Mouse (Mus musculus) hindbrain, embryonic 10.5 days (tissue): ENCODE measurements around the gene Cmtm4. TPM values are rescaled to one million over a fixed set of nuclear protein-coding genes. Genes with fewer than 3 reads are reported as not detected.

Experiments
- DNase-seq: peaks from one replicate; pipeline ENCODE4 v3.0.0-alpha.2; 2017; ENCODE audit warnings: low spot score
- H3K27ac ChIP-seq: fragments of 300-500 bp; sonication (generic); 2 replicates; pipeline ENCODE4 v1.5.1; 2016; ENCODE audit warnings: mild to moderate bottlenecking, moderate library complexity
- H3K27me3 ChIP-seq: fragments of 300-500 bp; sonication (generic); 2 replicates; pipeline ENCODE4 v1.6.1; 2016; ENCODE audit warnings: mild to moderate bottlenecking; ENCODE audit not compliant: poor library complexity, insufficient read depth, severe bottlenecking
- H3K36me3 ChIP-seq: fragments of 300-500 bp; sonication (generic); 2 replicates; pipeline ENCODE4 v1.6.1; 2016; ENCODE audit warnings: mild to moderate bottlenecking, moderate library complexity
- H3K4me1 ChIP-seq: fragments of 300-500 bp; sonication (generic); replicated peaks from 2 replicates; pipeline ENCODE4 v1.6.1; 2016; ENCODE audit warnings: mild to moderate bottlenecking
- H3K4me3 ChIP-seq: fragments of 300-500 bp; sonication (generic); 2 replicates; pipeline ENCODE4 v1.5.1; 2016; ENCODE audit warnings: mild to moderate bottlenecking, moderate library complexity
- H3K9me3 ChIP-seq: fragments of 300-500 bp; sonication (generic); 2 replicates; pipeline ENCODE4 v1.6.1; 2016; ENCODE audit warnings: mild to moderate bottlenecking, moderate library complexity
- WGBS: fragments of 180-500 bp; shearing (Covaris S2); methylation state at CpG from one replicate; pipeline ENCODE4 v1.1.7; 2016; 5-methylcytosine and 5-hydroxymethylcytosine counted together
- polyA plus RNA-seq: library from polyadenylated mRNA; unstranded; fragments of >200 nt; fragmentation: Nextera tagmentation; extraction: Ambion mirVana; gene quantifications from 2 replicates; pipeline ENCODE4 v1.2.1, GENCODE M21; 2016

Cmtm4 gene
- polyA plus RNA-seq, 1 experiment from 2014 or later: 1.9 TPM

- H3K4me3 ChIP-seq: no peak overlapping the region
- whole genome bisulfite sequencing: 80% methylated on average over 5 of the region's 5 CpGs
Observed at GRCm38 (mm10) chr8:104380961-104381411, 14.6 kb downstream of the Cmtm4 start.

DNA sequence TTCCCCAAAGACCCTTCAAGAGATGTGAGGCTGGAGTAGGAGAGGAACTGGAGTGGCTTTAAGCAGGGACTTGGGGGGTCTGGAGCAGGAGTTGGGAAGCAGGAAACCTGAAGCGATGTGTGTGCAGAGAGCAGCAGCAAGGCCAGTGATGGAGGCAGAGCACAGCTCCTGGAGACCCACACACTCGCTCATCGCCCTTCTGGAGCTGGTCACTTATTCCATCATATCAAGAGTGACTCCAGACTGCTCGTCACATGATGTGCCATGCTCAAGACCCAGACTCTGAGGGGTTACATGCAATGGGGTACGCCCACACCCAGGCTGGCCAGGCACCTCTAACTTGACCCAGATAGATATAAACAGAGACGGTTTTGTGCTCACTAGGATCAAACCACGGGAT, 15.3 kb downstream of the Cmtm4 start:
- H3K4me1 ChIP-seq: peaks cover 67% of the 10 kb centered on the region
- 89% methylated on average over 7 of the region's 7 CpGs for WGBS

More at GRCm38 (mm10) chr8:104380961-104381411, 14.6 kb downstream of the Cmtm4 start:
- H3K9me3 ChIP-seq: no peaks in the 10 kb centered on the region
- H3K4me1 ChIP-seq: peaks cover 64% of the 10 kb centered on the region
- H3K27ac ChIP-seq: 0 out of 2 replicates have a peak overlapping the region, but pooled peaks have one; percentile 8
- H3K27me3 ChIP-seq: no peaks in the 10 kb centered on the region
- DNase-seq: no peak
- no peaks in the 10 kb centered on the region for H3K36me3 ChIP-seq

DNA sequence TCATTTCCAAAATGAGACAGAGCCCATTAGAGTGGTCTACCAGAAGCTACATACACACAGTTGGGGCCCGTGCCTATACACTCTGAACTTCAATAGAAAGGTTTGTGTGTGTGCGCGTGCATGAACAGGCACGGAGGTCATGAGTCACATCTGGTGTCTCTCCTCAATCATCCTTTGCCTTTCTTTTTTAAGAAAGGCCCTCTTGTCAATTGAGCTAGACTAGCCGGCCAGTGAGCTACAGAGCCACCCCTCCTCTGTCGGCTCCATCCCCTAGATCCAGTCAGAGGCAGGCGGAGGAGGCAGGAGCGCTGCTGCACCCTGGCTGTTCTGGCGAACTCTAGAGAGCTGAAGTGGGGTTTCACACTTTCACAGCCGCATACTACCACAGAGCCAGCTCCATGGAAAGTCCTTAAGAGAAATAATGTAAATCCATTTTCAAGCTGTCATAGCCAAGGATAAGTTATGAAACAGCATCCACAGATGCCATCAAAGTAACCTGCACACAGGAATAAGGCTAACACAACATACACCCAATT, 16.2 kb downstream of the Cmtm4 start:
- Histone ChIP-seq H3K27ac (peak overlapping the region; percentile 50; the same call in 1 of the 2 replicates), H3K27me3 (no peaks in the 10 kb centered on the region), H3K4me1 (peaks cover 76% of the 10 kb centered on the region), H3K36me3 (no peaks in the 10 kb centered on the region), H3K4me3 (no peak overlapping the region), H3K9me3 (no peaks in the 10 kb centered on the region)
- DNase-seq: peak; percentile 43
- 36% methylated on average over 10 of the region's 10 CpGs for WGBS

More for the DNA sequence above, 15.3 kb downstream of the Cmtm4 start:
- Histone ChIP-seq H3K36me3 (no peaks in the 10 kb centered on the region), H3K4me3 (no peak overlapping the region), H3K27ac (0 out of 2 replicates have a peak overlapping the region, but pooled peaks have one; percentile 8), H3K27me3 (no peaks in the 10 kb centered on the region), H3K9me3 (no peaks in the 10 kb centered on the region)
- DNase-seq: no peak

- Histone ChIP-seq H3K4me1 (peaks cover 62% of the 10 kb centered on the region), H3K36me3 (no peaks in the 10 kb centered on the region), H3K27me3 (no peaks in the 10 kb centered on the region), H3K4me3 (no peak overlapping the region), H3K27ac (peak overlapping the region; percentile 71), H3K9me3 (no peaks in the 10 kb centered on the region)
- no peak for DNase-seq
- 46% methylated on average over 11 of the region's 11 CpGs for WGBS
Observed at GRCm38 (mm10) chr8:104376669-104377068, 18.9 kb downstream of the Cmtm4 start.

- H3K4me1 ChIP-seq: peaks cover 60% of the 10 kb centered on the region
- DNase-seq: no peak
- no peak overlapping the region for H3K4me3 ChIP-seq
- peak overlapping the region; percentile 66 for H3K27ac ChIP-seq
- WGBS: 55% methylated on average over 5 of the region's 5 CpGs
- no peaks in the 10 kb centered on the region for H3K9me3 ChIP-seq
- no peaks in the 10 kb centered on the region for H3K27me3 ChIP-seq
- H3K36me3 ChIP-seq: no peaks in the 10 kb centered on the region
Observed at GRCm38 (mm10) chr8:104375959-104376358, 19.6 kb downstream of the Cmtm4 start.

DNA sequence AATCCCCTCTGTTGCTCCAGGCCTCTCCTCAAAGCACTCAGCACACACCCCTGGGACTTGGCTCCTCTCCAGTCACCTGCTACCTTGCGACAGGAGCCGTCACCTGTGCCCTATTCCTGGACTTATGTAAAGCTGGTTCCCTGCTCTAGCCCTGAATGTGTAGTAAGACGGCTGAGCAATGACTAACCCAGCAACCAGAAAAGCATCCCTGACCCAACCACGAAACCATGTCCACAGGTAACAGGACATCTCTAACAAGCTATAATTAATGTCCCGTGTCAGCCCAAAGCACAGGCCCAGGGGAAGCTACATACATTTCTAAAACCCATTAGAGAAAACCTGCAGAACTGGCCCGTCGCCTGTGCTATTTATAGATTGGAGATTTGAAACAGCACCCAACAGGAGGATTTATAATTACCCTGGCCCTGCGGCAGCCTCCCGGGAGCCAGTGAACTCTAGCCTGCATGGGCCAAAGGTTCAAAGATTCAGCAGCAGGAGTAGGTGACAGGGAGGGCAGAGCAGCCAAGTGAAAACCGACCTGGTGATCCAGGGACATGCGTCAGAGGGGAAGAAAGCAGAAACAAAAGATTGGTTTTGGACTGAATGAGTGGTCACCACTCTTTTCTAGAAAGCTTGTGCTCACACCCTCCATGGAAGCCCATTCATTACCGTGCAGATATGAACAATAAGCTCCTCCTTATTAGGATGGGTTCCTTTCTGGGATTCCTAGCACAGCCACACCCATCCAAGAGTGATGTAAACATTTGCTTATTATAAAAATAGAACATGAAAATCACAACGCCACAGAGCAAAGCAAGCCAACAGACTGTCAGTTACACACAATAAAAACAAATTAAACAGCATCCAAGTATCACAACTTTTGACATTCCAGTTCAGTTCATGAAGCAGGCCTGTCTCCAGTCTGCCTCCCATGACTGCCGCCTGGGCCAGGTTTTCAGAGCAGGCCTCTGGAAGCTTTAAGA, 20.5 kb downstream of the Cmtm4 start:
- WGBS: 58% methylated on average over 14 of the region's 14 CpGs
- Histone ChIP-seq H3K27ac (peak overlapping the region; percentile 66), H3K4me1 (peaks cover 53% of the 10 kb centered on the region), H3K9me3 (no peaks in the 10 kb centered on the region), H3K27me3 (no peaks in the 10 kb centered on the region), H3K36me3 (no peaks in the 10 kb centered on the region), H3K4me3 (no peak overlapping the region)
- DNase-seq: no peak

DNA sequence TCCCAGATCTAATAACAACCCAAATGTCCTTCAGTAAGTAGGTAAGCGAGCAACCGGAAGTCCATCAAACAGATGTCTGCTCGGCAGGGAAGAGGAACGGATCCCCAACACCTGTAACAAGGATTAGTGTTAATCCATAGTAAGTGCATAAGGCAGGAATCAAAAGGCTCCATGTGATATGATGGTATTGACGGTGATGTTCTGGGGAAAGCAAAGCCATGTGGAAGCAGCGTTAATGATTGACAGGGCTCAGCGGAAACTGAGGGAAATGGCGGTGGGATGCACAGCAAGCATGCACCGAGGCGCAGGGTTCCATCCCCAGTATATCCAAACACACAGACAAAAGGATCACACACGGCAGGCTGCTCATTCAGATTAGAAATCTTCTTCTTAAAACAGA, 21.3 kb downstream of the Cmtm4 start:
- 71% methylated on average over 11 of the region's 11 CpGs for WGBS
- H3K4me1 ChIP-seq: peaks cover 50% of the 10 kb centered on the region

DNA sequence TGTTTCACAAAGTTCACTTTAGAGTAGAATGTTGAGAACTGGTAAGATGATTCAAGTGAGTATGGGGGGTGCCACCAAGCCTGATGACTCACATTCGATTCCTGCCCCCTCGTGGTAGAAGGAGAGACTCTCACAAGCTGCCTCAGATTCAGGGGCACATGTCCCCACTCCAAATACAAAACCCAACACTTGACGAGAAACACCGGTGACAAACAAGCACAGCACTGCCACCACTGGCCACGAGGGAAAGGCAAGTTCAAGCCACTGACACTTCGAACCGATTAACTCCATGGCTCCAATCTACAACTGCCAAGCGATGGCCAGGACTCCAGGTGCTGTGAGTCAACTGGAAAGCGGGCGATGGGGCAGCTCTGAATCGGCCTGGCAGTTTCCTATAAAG, 21.8 kb downstream of the Cmtm4 start:
- Histone ChIP-seq H3K4me1 (peaks cover 46% of the 10 kb centered on the region), H3K9me3 (no peaks in the 10 kb centered on the region), H3K27ac (no peak overlapping the region), H3K4me3 (no peak overlapping the region), H3K27me3 (no peaks in the 10 kb centered on the region), H3K36me3 (no peaks in the 10 kb centered on the region)
- no peak for DNase-seq
- WGBS: 84% methylated on average over 11 of the region's 11 CpGs

More for the DNA sequence above, 21.3 kb downstream of the Cmtm4 start:
- Histone ChIP-seq H3K9me3 (no peaks in the 10 kb centered on the region), H3K27me3 (no peaks in the 10 kb centered on the region), H3K4me3 (no peak overlapping the region), H3K27ac (no peak overlapping the region), H3K36me3 (no peaks in the 10 kb centered on the region)
- no peak for DNase-seq

DNA sequence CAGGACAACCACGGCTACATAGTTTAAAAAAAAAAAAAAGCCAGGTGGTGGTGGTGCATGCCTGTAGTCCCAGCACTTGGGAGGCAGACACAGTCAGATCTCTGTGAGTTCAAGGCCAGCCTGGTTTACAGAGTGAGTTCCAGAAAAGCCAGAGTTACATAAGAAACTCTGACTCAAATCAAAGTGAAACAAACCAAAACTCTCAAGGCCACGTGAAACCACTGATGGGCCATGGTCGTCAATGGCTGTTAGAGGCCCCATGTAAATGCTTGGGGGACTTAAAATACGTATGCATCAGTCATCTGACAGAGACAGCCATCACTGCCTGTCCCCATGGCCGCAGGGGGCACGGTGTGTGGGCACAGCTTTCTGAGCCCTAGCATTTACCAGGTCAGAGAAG, 24.5 kb downstream of the Cmtm4 start:
- Histone ChIP-seq H3K27me3 (no peaks in the 10 kb centered on the region), H3K36me3 (no peaks in the 10 kb centered on the region), H3K4me1 (peaks cover 43% of the 10 kb centered on the region), H3K27ac (peak overlapping the region; percentile 40; the same call in 1 of the 2 replicates), H3K4me3 (no peak overlapping the region), H3K9me3 (no peaks in the 10 kb centered on the region)
- WGBS: 85% methylated on average over 6 of the region's 6 CpGs
- no peak for DNase-seq

- WGBS: 80% methylated on average over 6 of the region's 6 CpGs
- no peaks in the 10 kb centered on the region for H3K36me3 ChIP-seq
- no peaks in the 10 kb centered on the region for H3K9me3 ChIP-seq
- no peaks in the 10 kb centered on the region for H3K27me3 ChIP-seq
- DNase-seq: no peak
- peaks cover 40% of the 10 kb centered on the region for H3K4me1 ChIP-seq
- H3K27ac ChIP-seq: no peak overlapping the region
- H3K4me3 ChIP-seq: no peak overlapping the region
Observed at GRCm38 (mm10) chr8:104370071-104370470, 25.5 kb downstream of the Cmtm4 start.

- H3K4me3 ChIP-seq: no peak overlapping the region
- no peaks in the 10 kb centered on the region for H3K27me3 ChIP-seq
- H3K4me1 ChIP-seq: peaks cover 35% of the 10 kb centered on the region
- DNase-seq: no peak
- no peak overlapping the region; the same call in 1 of the 2 replicates for H3K27ac ChIP-seq
- no peaks in the 10 kb centered on the region for H3K9me3 ChIP-seq
- WGBS: 86% methylated on average over 12 of the region's 12 CpGs
- H3K36me3 ChIP-seq: no peaks in the 10 kb centered on the region
Observed at GRCm38 (mm10) chr8:104369591-104369990, 26.0 kb downstream of the Cmtm4 start.

DNA sequence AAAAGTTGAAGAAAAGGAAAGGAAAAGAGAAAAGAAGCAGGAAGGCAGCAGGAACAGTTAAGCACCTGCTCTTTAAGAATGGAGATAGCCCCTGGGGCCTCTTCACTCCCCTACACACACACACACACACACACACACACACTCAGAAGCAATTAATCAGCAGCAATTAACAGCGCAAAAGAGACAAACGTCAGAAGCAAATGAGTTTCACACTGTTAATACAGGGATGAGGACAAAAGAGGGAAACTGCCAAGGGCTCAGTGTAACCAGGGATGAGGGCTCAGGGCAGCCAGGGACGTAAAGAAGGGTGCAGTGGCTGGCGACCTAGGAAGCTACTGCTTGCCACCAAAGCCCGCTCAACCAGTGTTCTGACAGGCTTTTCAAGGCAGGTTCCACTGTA, 28.2 kb downstream of the Cmtm4 start:
- Histone ChIP-seq H3K36me3 (no peaks in the 10 kb centered on the region), H3K27me3 (no peaks in the 10 kb centered on the region), H3K9me3 (no peaks in the 10 kb centered on the region), H3K4me3 (no peak overlapping the region), H3K27ac (no peak overlapping the region), H3K4me1 (peaks cover 26% of the 10 kb centered on the region)
- DNase-seq: no peak
- whole genome bisulfite sequencing: 52% methylated on average over 5 of the region's 5 CpGs

GRCm38 (mm10) chr8:104365695-104366094, 29.9 kb downstream of the Cmtm4 start:
- Histone ChIP-seq H3K9me3 (no peaks in the 10 kb centered on the region), H3K27ac (no peak overlapping the region), H3K36me3 (peaks cover 3% of the 10 kb centered on the region; the same call in 1 of the 2 replicates), H3K27me3 (no peaks in the 10 kb centered on the region), H3K4me1 (peaks cover 17% of the 10 kb centered on the region), H3K4me3 (no peak overlapping the region)
- DNase-seq: no peak
- 89% methylated on average over 9 of the region's 9 CpGs for WGBS
